Mouse (Mus musculus): ENCODE results near the gene Tmem231. TPM values are rescaled to one million over a fixed set of nuclear protein-coding genes. Genes with fewer than 3 reads are reported as not detected.

Gene Tmem231
- polyA plus RNA-seq, 1 experiment = 4.5 TPM

- H3ac ChIP-seq (ENCODE audit: control insufficient read depth, insufficient read length) = no peak overlapping the region
- H3K27me3 ChIP-seq (ENCODE audit: control insufficient read depth, insufficient read depth, insufficient read length) = no peaks in the 10 kb centered on the region
- H3K79me2 ChIP-seq (ENCODE audit: control insufficient read depth, insufficient read depth) = no peaks in the 10 kb centered on the region
- no peak overlapping the region for H3K4me3 ChIP-seq
- no peak overlapping the region for H3K4me2 ChIP-seq (ENCODE audit: low read depth)
- peaks cover 5% of the 10 kb centered on the region for H3K36me3 ChIP-seq (ENCODE audit: control insufficient read depth, insufficient read depth)
- TF ChIP-seq POLR2AphosphoS2 (IDR thresholded peaks at IDR 0.05; ENCODE audit: insufficient read length, low read depth) (no peak), REST (IDR thresholded peaks at IDR 0.05; ENCODE audit: insufficient read depth, insufficient read length) (no peak), CEBPB (IDR thresholded peaks at IDR 0.05; ENCODE audit: insufficient read depth, poor library complexity, severe bottlenecking) (no peak), POLR2A (IDR thresholded peaks at IDR 0.05; ENCODE audit: insufficient read length, low read depth) (no peak), MYOG (IDR thresholded peaks at IDR 0.05; ENCODE audit: control insufficient read depth in 1 of 3, insufficient read depth in 1 of 3, insufficient read length in 2 of 3, low read depth in 2 of 3) (no peak), MYOD1 (IDR thresholded peaks at IDR 0.05; ENCODE audit: control insufficient read depth in 1 of 3, insufficient read length in 2 of 3, low read depth in 2 of 3) (no peak), USF1 (IDR thresholded peaks at IDR 0.05; ENCODE audit: low read depth) (no peak), MAX (IDR thresholded peaks at IDR 0.05; ENCODE audit: low read depth) (no peak), TCF12 (IDR thresholded peaks at IDR 0.05; ENCODE audit: insufficient read depth, poor library complexity, severe bottlenecking) (no peak), SRF (IDR thresholded peaks at IDR 0.05; ENCODE audit: control insufficient read depth, insufficient read length, low read depth) (no peak)
These were observed 70.4 kb downstream of the Tmem231 start for GRCm38 (mm10) chr8:111863280-111863679.

Other genes with a start within 250 kb of the Tmem231 start
- gene Ctrb1, start 242.9 kb downstream of the Tmem231 start, polyA plus RNA-seq (2012; fragmentation: generic; extraction: Trizol) = 85.4 TPM
- gene Bcar1, start 190.1 kb downstream of the Tmem231 start, polyA plus RNA-seq (2012; fragmentation: generic; extraction: Trizol) = 81.9 TPM
- gene Cfdp1, start 79.6 kb downstream of the Tmem231 start, polyA plus RNA-seq (2012; fragmentation: generic; extraction: Trizol) = 44.9 TPM
- 0.92 TPM for gene Tmem170, start 57.1 kb downstream of the Tmem231 start, polyA plus RNA-seq (2012; fragmentation: generic; extraction: Trizol)
- gene Chst5, start 23.4 kb downstream of the Tmem231 start, polyA plus RNA-seq (2012; fragmentation: generic; extraction: Trizol) = 0.14 TPM
- gene Gabarapl2, start 6.8 kb upstream of the Tmem231 start, polyA plus RNA-seq (2012; fragmentation: generic; extraction: Trizol) = 64.5 TPM
- 2.8 TPM for gene Adat1, start 58.4 kb upstream of the Tmem231 start, polyA plus RNA-seq (2012; fragmentation: generic; extraction: Trizol)
- 199 TPM for gene Kars, start 77.4 kb upstream of the Tmem231 start, polyA plus RNA-seq (2012; fragmentation: generic; extraction: Trizol)
- gene Terf2ip, start 77.5 kb upstream of the Tmem231 start, polyA plus RNA-seq (2012; fragmentation: generic; extraction: Trizol) = 6.8 TPM
- 0.23 TPM for gene Gm6793, start 81.2 kb upstream of the Tmem231 start, polyA plus RNA-seq (2012; fragmentation: generic; extraction: Trizol)

Data from myocyte (in vitro differentiated cells).